ENCODE assay signal across 22 mouse cellular contexts in genomic region chr16:63821164-63821563, GRCm38 (mm10). TPM values are rescaled to one million over a fixed set of nuclear protein-coding genes. Genes with fewer than 3 reads are reported as not detected.
DNase-seq lines count a peak whose midpoint lies in the region; ATAC-seq and TF ChIP-seq lines count a peak whose summit lies in the region.
"Had no signal": no experiment of that assay in that cellular context is flagged by ENCODE, and none has a peak within 500 bp of the region (broad histone marks: within the 10 kb centered on the region; RNA-seq: fewer than 3 reads in every experiment).

No protein-coding gene starts in this region.

- H3K4me3 ChIP-seq in hindbrain, embryonic 11.5 days (ENCODE audit: low read depth, low read length), result no peak overlapping the region
- no peak overlapping the region for H3K4me3 ChIP-seq in hindbrain, embryonic 14.5 days (replicated peaks; ENCODE audit: low read length)
- no peak overlapping the region for H3K4me3 ChIP-seq in forebrain, embryonic 16.5 days (replicated peaks; ENCODE audit: low read length)
- no peak overlapping the region for H3K4me3 ChIP-seq in lung, adult 2 months (replicated peaks; ENCODE audit: extremely low read depth, low read depth, low read length)
- H3K4me3 ChIP-seq: embryonic facial prominence, embryonic 10.5 days; heart, adult 2 months; heart, embryonic 13.5 days; hindbrain, embryonic 15.5 days had no signal

- H3K27me3 ChIP-seq in hindbrain, embryonic 11.5 days (ENCODE audit: control insufficient read depth, insufficient read depth, low read length), result no peaks in the 10 kb centered on the region
- no peaks in the 10 kb centered on the region for H3K27me3 ChIP-seq in hindbrain, embryonic 14.5 days (ENCODE audit: control insufficient read depth, insufficient read depth, low read length)
- H3K27me3 ChIP-seq in forebrain, embryonic 16.5 days (replicated peaks; ENCODE audit: control insufficient read depth, insufficient read depth, low read length), result no peaks in the 10 kb centered on the region
- H3K27me3 ChIP-seq: heart, embryonic 13.5 days; hindbrain, embryonic 15.5 days had no signal

- 36% methylated on average over 2 of the region's 2 CpGs for WGBS in hindbrain, embryonic 11.5 days
- WGBS in hindbrain, embryonic 14.5 days, result 22% methylated on average over 2 of the region's 2 CpGs
- WGBS in forebrain, embryonic 16.5 days, result 28% methylated on average over 2 of the region's 2 CpGs
- WGBS in lung, adult 2 months, result 52% methylated on average over 2 of the region's 2 CpGs

- no peak for TF ChIP-seq CTCF in brain, embryonic 14.5 days (IDR thresholded peaks at IDR 0.05; ENCODE audit: borderline replicate concordance, extremely low read depth, insufficient read depth, insufficient read length)
- TF ChIP-seq CTCF in lung, adult 2 months (IDR thresholded peaks at IDR 0.05; ENCODE audit: insufficient read depth, low read length), result no peak

- H3K9me3 ChIP-seq in hindbrain, embryonic 11.5 days (ENCODE audit: control insufficient read depth, low read length), result no peaks in the 10 kb centered on the region
- H3K9me3 ChIP-seq in hindbrain, embryonic 14.5 days (ENCODE audit: control insufficient read depth, low read length), result no peaks in the 10 kb centered on the region
- no peaks in the 10 kb centered on the region for H3K9me3 ChIP-seq in forebrain, embryonic 16.5 days (ENCODE audit: control insufficient read depth, low read length)
- H3K9me3 ChIP-seq: embryonic facial prominence, embryonic 10.5 days; G1E; heart, embryonic 13.5 days; hindbrain, embryonic 15.5 days had no signal

- DNase-seq in embryo, embryonic 11 days, result peak; percentile 25
- no peak for DNase-seq in embryo, embryonic 10 days (ENCODE audit: low spot score)
- no peak for DNase-seq in hindbrain, embryonic 11.5 days (ENCODE audit: low spot score)
- no peak for DNase-seq in hindbrain, embryonic 14.5 days (ENCODE audit: low spot score)
- peak; percentile 66 for DNase-seq in brain, embryonic 14.5 days (ENCODE audit: low read depth)
- DNase-seq in lung, adult 2 months, result no peak
- DNase-seq: adrenal gland, adult 8-10 months; B cell, adult 2 months; cerebellum, adult 11-12 months; cerebellum, adult 9-10 months; cerebellum, postnatal 25 days; gastrocnemius, postnatal 14 days; heart, adult 2 months; heart, postnatal 36 days; kidney, adult 2 months had no signal

- H3K27ac ChIP-seq in hindbrain, embryonic 11.5 days (ENCODE audit: low read depth, low read length), result no peak overlapping the region
- no peak overlapping the region for H3K27ac ChIP-seq in hindbrain, embryonic 14.5 days
- H3K27ac ChIP-seq in forebrain, embryonic 16.5 days (ENCODE audit: low read length), result peak overlapping the region; percentile 28; the same call in 1 of the 2 replicates
- H3K27ac ChIP-seq: embryonic facial prominence, embryonic 10.5 days; heart, adult 2 months; heart, embryonic 13.5 days; hindbrain, embryonic 15.5 days had no signal

- peak; percentile 48 for ATAC-seq in hindbrain, embryonic 11.5 days (ENCODE audit: low FRiP score)
- no peak for ATAC-seq in hindbrain, embryonic 14.5 days (ENCODE audit: low FRiP score)
- ATAC-seq in forebrain, embryonic 16.5 days, result no peak
- ATAC-seq: CD4-positive, CD25-positive, alpha-beta regulatory T cell, adult 4 months; intestine, embryonic 16.5 days had no signal

- H3K36me3 ChIP-seq in hindbrain, embryonic 11.5 days (ENCODE audit: control insufficient read depth, insufficient read depth, low read length), result no peaks in the 10 kb centered on the region
- H3K36me3 ChIP-seq in hindbrain, embryonic 14.5 days (replicated peaks; ENCODE audit: control insufficient read depth, insufficient read depth), result no peaks in the 10 kb centered on the region
- H3K36me3 ChIP-seq in forebrain, embryonic 16.5 days (ENCODE audit: control insufficient read depth, insufficient read depth), result no peaks in the 10 kb centered on the region
- H3K36me3 ChIP-seq: embryonic facial prominence, embryonic 10.5 days; G1E; heart, embryonic 13.5 days; hindbrain, embryonic 15.5 days had no signal

- H3K4me2 ChIP-seq in hindbrain, embryonic 11.5 days (replicated peaks; ENCODE audit: low read depth, low read length), result no peak overlapping the region
- H3K4me2 ChIP-seq in hindbrain, embryonic 14.5 days (replicated peaks), result no peak overlapping the region
- H3K4me2 ChIP-seq in forebrain, embryonic 16.5 days (ENCODE audit: low read length), result no peak overlapping the region
- H3K4me2 ChIP-seq: heart, embryonic 13.5 days; hindbrain, embryonic 15.5 days had no signal

- TF ChIP-seq POLR2A in brain, embryonic 14.5 days (IDR thresholded peaks at IDR 0.05; ENCODE audit: borderline replicate concordance, extremely low read depth, insufficient read depth, insufficient read length, poor library complexity, severe bottlenecking), result no peak
- TF ChIP-seq POLR2A in lung, adult 2 months (IDR thresholded peaks at IDR 0.05; ENCODE audit: borderline replicate concordance, extremely low read depth, low read depth, low read length), result no peak

- H3K4me1 ChIP-seq in hindbrain, embryonic 11.5 days (replicated peaks; ENCODE audit: control insufficient read depth, insufficient read depth, low read length), result no peaks in the 10 kb centered on the region
- peaks cover 8% of the 10 kb centered on the region; the same call in 1 of the 2 replicates for H3K4me1 ChIP-seq in hindbrain, embryonic 14.5 days (replicated peaks; ENCODE audit: control insufficient read depth, insufficient read depth, low read length)
- peaks cover 17% of the 10 kb centered on the region for H3K4me1 ChIP-seq in forebrain, embryonic 16.5 days (replicated peaks; ENCODE audit: control insufficient read depth, insufficient read depth, low read length)
- no peaks in the 10 kb centered on the region for H3K4me1 ChIP-seq in lung, adult 2 months (ENCODE audit: control insufficient read depth, insufficient read depth, low read length)

- no peak overlapping the region for H3K9ac ChIP-seq in hindbrain, embryonic 11.5 days (ENCODE audit: low read depth, low read length)
- no peak overlapping the region for H3K9ac ChIP-seq in hindbrain, embryonic 14.5 days
- H3K9ac ChIP-seq in forebrain, embryonic 16.5 days (replicated peaks; ENCODE audit: low read depth, low read length), result no peak overlapping the region
- H3K9ac ChIP-seq: heart, embryonic 13.5 days; hindbrain, embryonic 15.5 days had no signal

RNA-seq across cellular contexts. Expression of gene Epha3, which starts 42.8 kb away (rescaled TPM):
- polyA plus RNA-seq in hindbrain, embryonic 11.5 days (2014; fragmentation: Nextera tagmentation; extraction: Ambion mirVana), result 66.2 and 68.6 TPM in 2 replicates
- 23.6 and 24.7 TPM in 2 replicates for polyA plus RNA-seq in hindbrain, embryonic 14.5 days (2014; fragmentation: Nextera tagmentation; extraction: Ambion mirVana)
- 23.0 and 28.0 TPM in 2 replicates for polyA plus RNA-seq in brain, embryonic 14.5 days (2012; rRNA removed)
- polyA plus RNA-seq in forebrain, embryonic 16.5 days (2015; fragmentation: Nextera tagmentation; extraction: Ambion mirVana), result 76.8 and 84.3 TPM in 2 replicates
- 3.3 and 5.4 TPM in 2 replicates for polyA plus RNA-seq in lung, adult 2 months (2012; rRNA removed)
- polyA plus RNA-seq: G1E had no signal

Comparison
In these comparisons a context has a peak if more than half of its experiments do, and no peak if none do; other contexts are left out.
1. DNase-seq: peak in embryo, embryonic 11 days (single experiment) and brain, embryonic 14.5 days (single experiment); none in embryo, embryonic 10 days (single experiment), hindbrain, embryonic 11.5 days (single experiment), hindbrain, embryonic 14.5 days (single experiment) and lung, adult 2 months (single experiment).